Mouse (Mus musculus): ENCODE measurements around the gene Gm21698. TPM values are rescaled to one million over a fixed set of nuclear protein-coding genes. Genes with fewer than 3 reads are reported as not detected.
"Not testable (repeated sequence)": the region's sequence is repeated elsewhere in the genome, so short reads cannot be mapped to it uniquely, and the experiment has no call there.

Gm21698 gene
- polyA plus RNA-seq, 1 experiment from 2014 or later, result not detected

DNA sequence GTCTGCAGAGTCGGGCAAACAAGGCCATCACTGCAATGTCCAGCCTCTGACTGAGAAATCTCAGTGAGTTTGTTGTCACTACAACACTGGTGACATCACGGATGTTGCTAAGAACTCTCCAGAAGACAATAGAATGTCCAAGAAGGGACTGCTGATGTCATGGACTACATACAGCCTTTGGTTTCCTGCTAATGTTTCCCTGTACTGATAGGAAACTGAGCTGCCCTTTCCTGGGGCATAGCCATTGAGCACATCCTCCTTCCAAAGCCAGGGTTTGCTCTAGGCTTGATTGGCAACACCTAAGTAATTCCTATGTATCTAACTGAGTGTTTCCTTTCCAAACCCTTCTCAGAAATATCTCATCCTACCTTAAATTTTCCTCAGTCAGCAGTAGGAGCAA is 34.1 kb downstream of the Gm21698 start, which contains the start of gene Gm21671:
Gene Gm21671, minus strand, starts transcription at position 101 of the 400 bp plus-strand sequence.
- H3K27me3 ChIP-seq (ENCODE audit: control insufficient read depth, insufficient read depth, low read length); H3K4me3 ChIP-seq (ENCODE audit: low read depth, low read length); H3K4me2 ChIP-seq (ENCODE audit: low read depth, low read length, severe bottlenecking); H3K36me3 ChIP-seq (ENCODE audit: control insufficient read depth, insufficient read depth, low read length); H3K9me3 ChIP-seq (ENCODE audit: control insufficient read depth, low read length); H3K27ac ChIP-seq (ENCODE audit: low read depth, low read length); H3K9ac ChIP-seq (ENCODE audit: low read length); H3K4me1 ChIP-seq (replicated peaks; ENCODE audit: control insufficient read depth, insufficient read depth, low read length); DNase-seq (ENCODE audit: low spot score); ATAC-seq (replicated peaks; ENCODE audit: low FRiP score): not testable (repeated sequence)
- WGBS, result 74% methylated on average over 2 of the region's 2 CpGs

DNA sequence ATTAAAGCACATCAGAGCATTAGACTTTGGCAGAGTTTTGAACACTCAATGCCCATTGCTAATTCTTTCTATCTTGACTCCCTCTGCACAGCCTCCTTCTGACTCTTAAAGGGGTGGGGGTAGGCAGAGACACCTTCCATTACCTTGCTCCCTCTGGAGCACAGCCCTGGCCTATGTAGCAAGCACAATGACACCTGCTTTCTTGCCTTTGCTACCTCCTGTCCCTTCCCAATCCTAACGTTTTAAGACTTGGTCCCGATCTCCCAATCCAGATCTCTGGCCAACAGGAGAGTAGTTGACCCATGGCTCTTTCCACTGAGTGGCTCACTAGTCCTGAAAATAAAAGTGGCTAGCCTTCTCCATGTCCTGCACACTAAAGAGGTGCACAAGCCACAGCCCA is 43.1 kb downstream of the Gm21698 start:
- H3K4me3 ChIP-seq (ENCODE audit: low read depth, low read length); ATAC-seq (replicated peaks; ENCODE audit: low FRiP score); H3K9me3 ChIP-seq (ENCODE audit: control insufficient read depth, low read length); H3K27me3 ChIP-seq (ENCODE audit: control insufficient read depth, insufficient read depth, low read length); H3K4me1 ChIP-seq (replicated peaks; ENCODE audit: control insufficient read depth, insufficient read depth, low read length); DNase-seq (ENCODE audit: low spot score); H3K36me3 ChIP-seq (ENCODE audit: control insufficient read depth, insufficient read depth, low read length); H3K9ac ChIP-seq (ENCODE audit: low read length); H3K27ac ChIP-seq (ENCODE audit: low read depth, low read length); H3K4me2 ChIP-seq (ENCODE audit: low read depth, low read length, severe bottlenecking): not testable (repeated sequence)
- WGBS, result 81% methylated on average over 2 of the region's 2 CpGs

DNA sequence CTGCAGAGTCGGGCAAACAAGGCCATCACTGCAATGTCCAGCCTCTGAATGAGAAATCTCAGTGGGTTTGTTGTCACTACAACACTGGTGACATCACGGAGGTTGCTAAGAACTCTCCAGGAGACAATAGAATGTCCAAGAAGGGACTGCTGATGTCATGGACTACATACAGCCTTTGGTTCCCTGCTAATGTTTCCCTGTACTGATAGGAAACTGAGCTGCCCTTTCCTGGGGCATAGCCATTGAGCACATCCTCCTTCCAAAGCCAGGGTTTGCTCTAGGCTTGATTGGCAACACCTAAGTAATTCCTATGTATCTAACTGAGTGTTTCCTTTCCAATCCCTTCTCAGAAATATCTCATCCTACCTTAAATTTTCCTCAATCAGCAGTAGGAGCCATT is 46.2 kb downstream of the Gm21698 start, which contains the start of gene Gm21663:
Gene Gm21663, minus strand, starts transcription at position 101 of the 400 bp plus-strand sequence.
- DNase-seq (ENCODE audit: low spot score); H3K4me2 ChIP-seq (ENCODE audit: low read depth, low read length, severe bottlenecking); H3K27ac ChIP-seq (ENCODE audit: low read depth, low read length); H3K36me3 ChIP-seq (ENCODE audit: control insufficient read depth, insufficient read depth, low read length); ATAC-seq (replicated peaks; ENCODE audit: low FRiP score); H3K9ac ChIP-seq (ENCODE audit: low read length); H3K4me3 ChIP-seq (ENCODE audit: low read depth, low read length); H3K9me3 ChIP-seq (ENCODE audit: control insufficient read depth, low read length); H3K4me1 ChIP-seq (replicated peaks; ENCODE audit: control insufficient read depth, insufficient read depth, low read length); H3K27me3 ChIP-seq (ENCODE audit: control insufficient read depth, insufficient read depth, low read length): not testable (repeated sequence)
- WGBS, result 67% methylated on average over 2 of the region's 2 CpGs

Other genes with a start within 250 kb of the Gm21698 start
- gene Actr3b, start 228.7 kb downstream of the Gm21698 start, polyA plus RNA-seq (2014; fragmentation: Nextera tagmentation; extraction: Ambion mirVana), result 16.1 and 17.4 TPM in 2 replicates
- not detected in 2 replicates for gene Gm21663, start 46.3 kb downstream of the Gm21698 start, polyA plus RNA-seq (2014; fragmentation: Nextera tagmentation; extraction: Ambion mirVana)
- 0.13 TPM in 1 of 2 replicates, not detected in the other for gene Gm21671, start 34.2 kb downstream of the Gm21698 start, polyA plus RNA-seq (2014; fragmentation: Nextera tagmentation; extraction: Ambion mirVana)
- gene Gm21680, start 16.0 kb downstream of the Gm21698 start, polyA plus RNA-seq (2014; fragmentation: Nextera tagmentation; extraction: Ambion mirVana), result not detected in 2 replicates
- 0.24 TPM in 1 of 2 replicates, not detected in the other for gene Gm1979, start 16.1 kb upstream of the Gm21698 start, polyA plus RNA-seq (2014; fragmentation: Nextera tagmentation; extraction: Ambion mirVana)
- gene Gm5862, start 34.3 kb upstream of the Gm21698 start, polyA plus RNA-seq (2014; fragmentation: Nextera tagmentation; extraction: Ambion mirVana), result not detected in 2 replicates
- 0.12 and 0.17 TPM in 2 replicates for gene Speer4a, start 50.9 kb upstream of the Gm21698 start, polyA plus RNA-seq (2014; fragmentation: Nextera tagmentation; extraction: Ambion mirVana)
- not detected in 2 replicates for gene Gm7347, start 69.9 kb upstream of the Gm21698 start, polyA plus RNA-seq (2014; fragmentation: Nextera tagmentation; extraction: Ambion mirVana)
- not detected in 2 replicates for gene Gm10471, start 100.6 kb upstream of the Gm21698 start, polyA plus RNA-seq (2014; fragmentation: Nextera tagmentation; extraction: Ambion mirVana)
- 0.16 TPM in 1 of 2 replicates, not detected in the other for gene 5031410I06Rik, start 116.7 kb upstream of the Gm21698 start, polyA plus RNA-seq (2014; fragmentation: Nextera tagmentation; extraction: Ambion mirVana)
- not detected in 2 replicates for gene Gm10220, start 132.8 kb upstream of the Gm21698 start, polyA plus RNA-seq (2014; fragmentation: Nextera tagmentation; extraction: Ambion mirVana)

All from forebrain, embryonic 11.5 days (tissue).